Mouse (Mus musculus) heart, embryonic 14.5 days (tissue): Measurements from ENCODE around the gene Ttc7. TPM values are rescaled to one million over a fixed set of nuclear protein-coding genes. Genes with fewer than 3 reads are reported as not detected.

ENCODE experiments used
- ATAC-seq: fragments of 200-750 bp; cut with Nextera tagmentation; 2 replicates; pipeline ENCODE4 v1.8.0; 2017; ENCODE audit warnings: low read depth, moderate TSS enrichment; ENCODE audit not compliant: insufficient number of reproducible peaks, insufficient read depth, low FRiP score
- H3K27ac ChIP-seq, 2 experiments: fragments of 200-500 bp in 1 of 2; fragments of 300-500 bp in 1 of 2; sonication (generic) in 1 of 2; replicated peaks in 1 of 2; 2 replicates each; pipeline ENCODE4 v1.5.1; 2012 to 2014; ENCODE audit warnings: low read depth in 2 of 2, low read length in 2 of 2, control low read depth in 1 of 2, mild to moderate bottlenecking in 1 of 2, mixed read lengths in 1 of 2; ENCODE audit not compliant: control insufficient read depth in 1 of 2, insufficient read depth in 1 of 2
- H3K27me3 ChIP-seq: fragments of 300-500 bp; sonication (generic); 2 replicates; pipeline ENCODE4 v1.6.1; 2014; ENCODE audit warnings: mild to moderate bottlenecking, low read length, control low read depth; ENCODE audit not compliant: control insufficient read depth, insufficient read depth
- H3K36me3 ChIP-seq: fragments of 300-500 bp; sonication (generic); 2 replicates; pipeline ENCODE4 v1.6.1; 2014; ENCODE audit warnings: mild to moderate bottlenecking, control low read depth, low read length, mixed read lengths; ENCODE audit not compliant: control insufficient read depth, insufficient read depth
- H3K4me1 ChIP-seq, 2 experiments: fragments of 200-500 bp in 1 of 2; fragments of 300-500 bp in 1 of 2; sonication (generic) in 1 of 2; 2 replicates each; pipeline ENCODE4 v1.6.1; 2012 to 2014; ENCODE audit warnings: low read length in 2 of 2, control low read depth in 1 of 2, mixed read lengths in 1 of 2; ENCODE audit not compliant: control insufficient read depth in 2 of 2, insufficient read depth in 2 of 2
- H3K4me2 ChIP-seq: fragments of 300-500 bp; sonication (generic); 2 replicates; pipeline ENCODE4 v1.6.1; 2014; ENCODE audit warnings: mild to moderate bottlenecking, low read length
- H3K4me3 ChIP-seq, 2 experiments: fragments of 200-500 bp in 1 of 2; fragments of 300-500 bp in 1 of 2; sonication (generic) in 1 of 2; 2 replicates each; pipeline ENCODE4 v1.5.1; 2012 to 2014; ENCODE audit warnings: low read length in 2 of 2, mild to moderate bottlenecking in 2 of 2, control low read depth in 1 of 2, low read depth in 1 of 2, moderate library complexity in 1 of 2; ENCODE audit not compliant: control insufficient read depth in 1 of 2, insufficient read depth in 1 of 2
- H3K9ac ChIP-seq: fragments of 300-500 bp; sonication (generic); 2 replicates; pipeline ENCODE4 v1.6.1; 2014; ENCODE audit warnings: mild to moderate bottlenecking, low read length
- H3K9me3 ChIP-seq: fragments of 300-500 bp; sonication (generic); 2 replicates; pipeline ENCODE4 v1.6.1; 2016; ENCODE audit warnings: low read length, control low read depth; ENCODE audit not compliant: control insufficient read depth
- WGBS: fragments of 180-500 bp; shearing (Covaris S2); extraction: QIAGEN DNeasy Blood & Tissue Kit; methylation state at CpG from one replicate; pipeline ENCODE4 v1.1.7; 2014; 5-methylcytosine and 5-hydroxymethylcytosine counted together
- polyA plus RNA-seq: library from polyadenylated mRNA; unstranded; fragments of >200 nt; fragmentation: Nextera tagmentation; extraction: Ambion mirVana; gene quantifications from 2 replicates; pipeline ENCODE4 v1.2.1, GENCODE M21; 2014

Ttc7 gene
- polyA plus RNA-seq, 1 experiment from 2014 or later: 2.5 TPM

DNA sequence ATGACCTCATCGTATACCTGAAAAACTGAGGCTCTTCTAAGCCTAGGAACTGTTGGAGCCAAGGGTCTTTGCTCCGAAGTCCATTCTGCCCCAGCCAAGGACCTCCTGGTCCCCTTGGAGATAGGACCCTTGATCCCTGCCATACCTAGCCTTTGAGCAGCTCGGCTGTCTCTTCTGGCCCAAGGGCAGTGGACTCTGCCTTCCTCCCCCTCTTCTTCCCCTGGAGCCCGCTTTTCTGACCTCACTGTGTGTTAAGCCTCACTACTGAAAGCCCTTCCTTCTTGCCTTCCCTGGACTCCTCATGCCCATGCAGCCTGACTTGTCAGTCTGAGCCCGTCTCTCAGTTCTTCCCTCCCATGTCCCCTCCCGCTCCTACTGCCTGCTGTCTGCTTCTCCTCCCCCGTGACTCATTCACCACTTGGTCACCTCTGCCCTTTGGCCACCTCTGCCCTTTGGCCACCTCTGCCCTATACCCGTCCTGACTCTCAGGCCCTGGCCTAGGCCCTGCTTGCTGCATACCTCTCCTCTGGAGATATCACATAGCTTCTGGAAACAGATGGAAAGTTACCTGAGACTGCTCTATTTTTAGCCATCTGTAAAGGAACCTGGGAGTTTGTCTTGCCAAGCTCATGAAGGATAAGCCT, 60.5 kb downstream of the Ttc7 start:
- no peak for ATAC-seq

GRCm38 (mm10) chr17:87344441-87345251, 62.0 kb downstream of the Ttc7 start:
- no peak overlapping the region for H3K27ac ChIP-seq
- no peak overlapping the region for H3K4me3 ChIP-seq
- H3K27me3 ChIP-seq: no peaks in the 10 kb centered on the region
- H3K4me1 ChIP-seq: peaks cover 0 to 2% of the 10 kb centered on the region in 2 experiments; a peak in 2 of 4 replicates
- H3K9ac ChIP-seq: no peak overlapping the region
- WGBS: 63% methylated on average over 18 of the region's 18 CpGs
- no peak for ATAC-seq
- H3K9me3 ChIP-seq: no peaks in the 10 kb centered on the region
- H3K4me2 ChIP-seq: no peak overlapping the region
- H3K36me3 ChIP-seq: no peaks in the 10 kb centered on the region

More for the DNA sequence above, 60.5 kb downstream of the Ttc7 start:
- Histone ChIP-seq H3K4me3 (no peak overlapping the region), H3K27ac (no peak overlapping the region), H3K36me3 (no peaks in the 10 kb centered on the region), H3K9me3 (no peaks in the 10 kb centered on the region), H3K4me2 (no peak overlapping the region), H3K4me1 (no peaks in the 10 kb centered on the region), H3K9ac (no peak overlapping the region), H3K27me3 (no peaks in the 10 kb centered on the region)
- WGBS: 77% methylated on average over 8 of the region's 8 CpGs

DNA sequence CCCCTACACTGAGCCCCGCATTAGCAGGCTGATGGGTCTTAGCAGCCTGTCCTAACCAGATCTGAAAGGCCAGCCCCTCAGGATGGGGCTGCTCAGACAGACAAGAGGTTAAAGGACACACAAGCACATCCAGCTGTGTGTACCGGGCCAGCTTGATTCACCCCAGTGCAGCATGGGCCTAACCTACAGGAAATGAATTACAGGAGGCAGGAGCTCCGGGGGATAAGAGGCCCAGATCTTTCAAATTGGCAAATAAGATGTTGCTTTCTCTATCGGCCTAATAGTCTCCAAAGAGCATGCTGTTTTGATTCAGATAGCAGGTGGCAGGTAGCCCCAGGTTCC, 62.5 kb downstream of the Ttc7 start:
- H3K9ac ChIP-seq: no peak overlapping the region
- H3K4me3 ChIP-seq: no peak overlapping the region
- 74% methylated on average over 4 of the region's 4 CpGs for WGBS
- ATAC-seq: no peak
- H3K4me1 ChIP-seq: peaks cover 2 to 3% of the 10 kb centered on the region in 2 experiments; a peak in 3 of 4 replicates
- H3K36me3 ChIP-seq: no peaks in the 10 kb centered on the region
- H3K27ac ChIP-seq: no peak overlapping the region
- H3K27me3 ChIP-seq: no peaks in the 10 kb centered on the region
- no peak overlapping the region for H3K4me2 ChIP-seq
- no peaks in the 10 kb centered on the region for H3K9me3 ChIP-seq

- no peaks in the 10 kb centered on the region for H3K36me3 ChIP-seq
- no peak overlapping the region for H3K4me2 ChIP-seq
- no peaks in the 10 kb centered on the region for H3K9me3 ChIP-seq
- ATAC-seq: no peak
- WGBS: 41% methylated on average over 9 of the region's 9 CpGs
- no peak overlapping the region for H3K4me3 ChIP-seq
- H3K27me3 ChIP-seq: no peaks in the 10 kb centered on the region
- H3K9ac ChIP-seq: no peak overlapping the region
- peaks cover 27 to 30% of the 10 kb centered on the region in 2 experiments for H3K4me1 ChIP-seq
- H3K27ac ChIP-seq: no peak overlapping the region
Observed at GRCm38 (mm10) chr17:87348353-87348752, 65.7 kb downstream of the Ttc7 start.

- H3K9me3 ChIP-seq: no peaks in the 10 kb centered on the region
- H3K9ac ChIP-seq: no peak overlapping the region
- 35% methylated on average over 9 of the region's 9 CpGs for WGBS
- H3K27me3 ChIP-seq: no peaks in the 10 kb centered on the region
- H3K4me2 ChIP-seq: no peak overlapping the region
- ATAC-seq: no peak
- no peak overlapping the region for H3K4me3 ChIP-seq
- peaks cover 29 to 30% of the 10 kb centered on the region in 2 experiments for H3K4me1 ChIP-seq
- no peaks in the 10 kb centered on the region for H3K36me3 ChIP-seq
- no peak overlapping the region for H3K27ac ChIP-seq
Observed at GRCm38 (mm10) chr17:87349069-87349468, 66.4 kb downstream of the Ttc7 start.

- Histone ChIP-seq H3K4me3 (no peak overlapping the region), H3K9me3 (no peaks in the 10 kb centered on the region), H3K4me1 (peaks cover 30 to 31% of the 10 kb centered on the region in 2 experiments), H3K36me3 (no peaks in the 10 kb centered on the region), H3K27me3 (no peaks in the 10 kb centered on the region), H3K27ac (no peak overlapping the region), H3K9ac (no peak overlapping the region), H3K4me2 (no peak overlapping the region)
- no peak for ATAC-seq
- WGBS: 94% methylated on average over 9 of the region's 9 CpGs
Observed at GRCm38 (mm10) chr17:87349575-87349974, 66.9 kb downstream of the Ttc7 start.

- 35% methylated on average over 13 of the region's 13 CpGs for WGBS
- H3K4me2 ChIP-seq: peak overlapping the region; percentile 47; the same call in 1 of the 2 replicates
- no peaks in the 10 kb centered on the region for H3K27me3 ChIP-seq
- no peaks in the 10 kb centered on the region for H3K9me3 ChIP-seq
- H3K4me1 ChIP-seq: peaks cover 31% of the 10 kb centered on the region in 2 experiments
- no peak overlapping the region for H3K9ac ChIP-seq
- H3K36me3 ChIP-seq: no peaks in the 10 kb centered on the region
- peak; percentile 23; the same call in 1 of the 2 replicates for ATAC-seq
- H3K27ac ChIP-seq: peak overlapping the region; percentile 45 to 81
- H3K4me3 ChIP-seq: no peak overlapping the region
Observed at GRCm38 (mm10) chr17:87350471-87351240, 68.0 kb downstream of the Ttc7 start.
